Mouse (Mus musculus) heart, adult 9 months (tissue): ENCODE data around the gene E2f3.

Experiments
- DNase-seq, 2 experiments: peaks; one replicate each; pipeline ENCODE4 v3.0.0; 2022; ENCODE audit warnings: low spot score in 2 of 2

Gene E2f3

DNA sequence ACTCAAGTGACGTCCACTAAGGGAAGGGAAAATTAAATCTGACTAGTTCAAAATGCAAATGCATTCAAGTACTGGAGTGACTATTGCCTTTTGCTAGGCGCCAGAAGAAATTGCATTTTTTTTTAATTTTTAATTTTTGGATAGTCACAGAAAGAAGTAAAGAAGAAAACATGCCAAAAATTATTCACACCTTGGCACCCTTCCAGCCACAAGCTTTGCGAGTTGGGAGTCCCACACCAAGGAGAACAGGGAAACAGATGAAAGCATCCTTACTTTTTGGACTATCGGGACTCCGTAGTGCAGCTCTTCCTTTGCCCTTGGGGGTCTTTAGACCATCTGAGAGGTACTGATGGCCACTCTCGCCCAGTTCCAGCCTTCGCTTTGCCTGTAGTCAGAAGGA lies 66.0 kb downstream of the E2f3 start:
- no peak for DNase-seq

- DNase-seq = no peak
Observed at GRCm38 (mm10) chr13:29916561-29916960, 69.3 kb downstream of the E2f3 start.

DNA sequence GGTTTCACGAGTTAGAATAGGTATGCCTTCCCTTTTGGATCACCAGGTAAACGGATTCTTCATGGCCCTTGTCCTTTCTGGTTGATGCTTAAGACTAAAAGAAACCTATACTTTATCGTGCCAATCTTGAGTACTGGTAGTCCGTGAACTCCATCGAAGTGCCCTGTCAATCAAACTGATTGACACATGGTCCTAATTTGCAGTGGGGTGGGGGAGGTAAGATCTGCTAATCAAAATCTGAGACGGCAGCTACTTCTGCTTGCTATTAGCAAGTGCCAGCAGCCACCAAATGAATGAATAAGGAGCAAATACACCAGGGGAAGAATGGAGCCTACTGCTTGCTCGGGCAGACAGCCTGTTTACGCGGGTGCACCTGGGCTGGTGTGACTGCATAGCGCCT lies 72.3 kb downstream of the E2f3 start:
- DNase-seq = no peak

DNA sequence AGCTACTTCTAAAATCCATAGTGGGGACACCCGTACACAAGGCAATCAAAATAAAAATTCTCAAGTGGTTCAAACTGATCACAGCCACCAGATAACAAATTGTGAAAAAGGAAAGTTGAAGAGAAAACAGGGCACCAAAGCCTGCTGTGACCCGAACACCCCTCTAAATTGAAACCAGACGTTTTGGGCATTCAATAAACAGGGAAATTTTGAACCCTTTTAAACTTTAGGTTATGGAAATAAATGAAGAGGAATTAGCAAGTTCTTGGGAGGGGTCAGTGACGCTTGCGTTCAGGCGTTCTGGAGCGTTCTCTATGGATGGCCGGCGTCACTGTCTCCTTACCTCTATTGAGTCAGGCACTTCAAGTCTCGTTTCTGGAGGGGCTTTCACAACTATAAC lies 72.8 kb downstream of the E2f3 start:
- no peak for DNase-seq

DNA sequence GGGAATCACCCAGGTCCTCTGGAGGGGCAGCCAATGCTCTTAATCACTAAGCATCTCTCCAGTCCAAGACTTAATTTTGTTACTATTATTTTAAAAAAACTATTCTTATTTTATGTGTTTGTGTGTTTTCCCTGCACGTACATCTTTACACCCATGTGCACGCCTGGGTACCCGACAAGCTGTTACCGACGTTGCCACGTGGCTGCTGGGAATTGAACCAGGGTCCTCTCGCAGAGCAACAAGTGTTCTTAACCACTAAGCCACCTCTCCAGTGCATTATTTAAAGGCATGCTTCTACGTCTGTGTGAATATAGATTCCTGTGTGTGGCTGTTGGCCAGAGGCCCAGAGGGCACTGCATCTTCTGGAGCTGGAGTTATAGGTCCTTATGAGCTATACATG lies 73.6 kb downstream of the E2f3 start:
- no peak for DNase-seq

DNA sequence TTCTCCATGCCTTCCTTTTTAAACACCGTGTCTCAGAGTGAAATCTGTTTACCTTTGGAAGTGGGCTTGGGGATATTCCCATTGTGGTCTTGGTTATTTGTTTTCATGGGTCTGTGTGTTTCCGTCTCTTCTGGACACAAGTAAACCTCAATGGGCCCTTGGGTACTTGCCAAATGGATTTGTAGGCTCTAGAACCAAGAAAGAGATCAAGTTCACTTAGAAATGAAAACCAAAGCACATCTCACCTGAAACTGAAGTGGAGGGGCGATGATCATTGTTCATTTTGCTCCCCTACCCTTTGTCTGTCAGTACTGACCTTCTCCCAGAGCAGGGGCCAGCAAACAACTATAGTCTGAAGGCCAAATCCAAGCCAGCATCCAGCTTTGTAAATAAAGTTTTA lies 74.7 kb downstream of the E2f3 start:
- DNase-seq = no peak

GRCm38 (mm10) chr13:29908431-29908830 lies 77.4 kb downstream of the E2f3 start:
- DNase-seq = no peak

DNA sequence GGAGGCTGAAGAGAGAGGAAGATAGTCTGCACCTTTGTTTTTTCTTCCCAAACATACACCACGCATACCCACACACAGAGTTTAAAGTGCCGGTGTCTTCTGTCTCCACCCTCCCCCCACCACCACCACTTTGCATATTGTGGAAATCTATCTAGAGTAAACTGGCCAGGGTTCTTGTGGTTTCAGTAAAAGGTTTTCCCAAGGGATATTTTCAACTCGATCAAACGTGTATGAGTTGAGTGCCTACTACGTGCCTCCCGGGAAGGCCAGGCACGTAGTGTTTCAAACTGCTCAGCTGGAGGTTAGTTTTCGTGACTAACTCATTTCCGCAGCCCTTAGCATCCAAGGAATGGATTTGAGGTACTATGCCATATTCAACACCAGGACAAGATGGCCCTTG lies 77.9 kb downstream of the E2f3 start:
- no peak for DNase-seq

- no peak for DNase-seq
Observed at GRCm38 (mm10) chr13:29906734-29907133, 79.1 kb downstream of the E2f3 start.

DNA sequence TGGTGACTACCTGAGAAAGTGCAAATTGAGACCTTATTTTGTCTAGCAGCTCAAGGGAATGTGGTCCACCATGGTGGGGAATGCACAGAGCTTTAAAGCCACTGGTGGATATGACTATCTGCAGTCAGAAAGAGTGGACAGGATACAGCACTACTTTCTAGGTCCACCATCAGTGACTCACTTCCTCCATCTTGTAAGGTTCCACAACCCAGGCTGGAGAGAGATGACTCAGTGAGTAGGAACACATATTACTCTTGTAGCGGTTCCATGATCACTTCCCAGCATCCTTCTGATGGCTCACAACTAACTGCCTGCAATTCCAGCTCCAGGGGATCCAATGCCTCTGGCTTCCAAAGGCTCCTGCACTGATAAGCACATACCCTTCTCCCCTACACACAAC lies 82.5 kb downstream of the E2f3 start:
- no peak for DNase-seq

DNA sequence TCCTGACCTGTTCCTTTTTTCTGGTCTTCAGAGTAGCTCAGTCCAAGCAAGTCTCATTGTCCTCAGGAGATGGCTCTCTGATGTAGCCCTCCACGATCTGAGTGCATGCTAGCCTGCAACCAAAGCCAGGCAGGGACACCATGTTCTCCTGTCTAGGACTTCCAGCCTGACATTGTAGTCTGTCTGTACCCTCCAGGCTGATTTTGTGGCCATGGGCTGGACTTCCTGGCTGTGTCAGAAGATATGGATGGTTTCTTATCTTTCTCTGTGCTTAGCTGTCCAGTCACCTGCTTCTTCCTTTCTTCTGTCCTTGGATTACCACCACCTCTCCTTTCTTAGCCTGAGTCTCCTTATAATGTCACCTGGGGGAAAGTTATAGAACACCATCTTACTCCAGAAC lies 83.2 kb downstream of the E2f3 start:
- DNase-seq = no peak

GRCm38 (mm10) chr13:29901641-29902040 lies 84.2 kb downstream of the E2f3 start:
- no peak for DNase-seq

GRCm38 (mm10) chr13:29866780-29867179 lies 119.1 kb downstream of the E2f3 start:
- no peak for DNase-seq

DNA sequence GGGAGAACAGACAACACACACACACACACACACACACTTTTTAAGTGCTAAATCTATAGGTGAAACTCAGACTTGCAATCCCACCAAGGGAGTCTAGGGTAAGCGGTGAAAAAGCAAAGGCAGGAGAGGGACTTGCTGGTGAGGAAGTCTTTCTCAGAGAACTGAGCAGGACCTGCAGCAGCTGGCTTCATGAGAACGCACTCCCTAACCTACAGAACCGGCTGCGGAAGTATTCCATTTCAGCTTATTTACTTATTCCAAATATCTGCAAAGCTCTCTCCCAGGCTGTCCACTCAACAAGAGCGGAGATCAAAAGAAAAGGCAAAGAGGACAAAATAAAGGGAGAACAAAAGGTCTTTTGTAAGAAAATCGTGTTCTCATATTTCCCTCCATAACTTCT lies 121.5 kb downstream of the E2f3 start:
- no peak for DNase-seq

DNA sequence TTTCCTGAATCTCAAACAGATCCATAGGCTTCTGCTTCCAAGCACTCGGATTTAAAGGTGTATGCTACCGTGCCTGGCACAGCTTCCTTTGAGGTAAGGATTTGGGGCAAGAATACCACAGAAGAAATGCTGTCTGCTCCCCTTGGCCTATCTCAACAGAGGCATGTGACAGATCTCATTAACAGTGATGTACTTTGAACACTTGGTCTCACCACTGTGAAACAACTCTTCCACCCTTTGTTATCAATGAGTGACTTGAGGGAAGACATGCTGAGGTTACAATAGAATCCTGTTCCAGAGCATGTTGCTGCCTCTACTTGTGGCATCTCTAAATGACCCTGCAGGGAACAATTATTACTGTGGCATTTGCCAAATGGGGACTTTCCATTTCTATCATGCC lies 125.8 kb downstream of the E2f3 start:
- DNase-seq = no peak

GRCm38 (mm10) chr13:29857436-29857835 lies 128.4 kb downstream of the E2f3 start:
- DNase-seq = peak; percentile 23 to 45
